Mouse (Mus musculus): ENCODE measurements at regions not wholly inside any gene's neighbourhood (a gene's known extent, or its start where the extent isn't known, plus 50 kb on each side); places are given as distances from the start of the nearest gene placed in this dataset. TPM values are rescaled to one million over a fixed set of nuclear protein-coding genes. Genes with fewer than 3 reads are reported as not detected.

Small RNAs in the stretch of these regions (microRNA-seq; reads per million reads assigned to microRNA genes)
- not detected for gene Gm25025
